Mouse (Mus musculus) MEL (cell line): ENCODE data around the gene Ace3. TPM values are rescaled to one million over a fixed set of nuclear protein-coding genes. Genes with fewer than 3 reads are reported as not detected.

Source experiments
- DNase-seq: peaks from one replicate; pipeline ENCODE4 v3.0.0; 2011; ENCODE audit warnings: low read depth, low spot score
- H3K27ac ChIP-seq: 2 replicates; pipeline ENCODE4 v1.5.1; 2012; ENCODE audit warnings: low read depth, mild to moderate bottlenecking, control low read depth, low read length, moderate library complexity; ENCODE audit not compliant: control insufficient read depth
- H3K27me3 ChIP-seq, 2 experiments: fragments of 150-350 bp in 1 of 2; sonication (generic) in 1 of 2; 2 replicates each; pipeline ENCODE4 v1.6.1; 2012; ENCODE audit warnings: low read length in 2 of 2, mild to moderate bottlenecking in 2 of 2, improper control_type of control experiment in 1 of 2, moderate library complexity in 1 of 2; ENCODE audit not compliant: insufficient read depth in 2 of 2, control insufficient read depth in 1 of 2
- H3K36me3 ChIP-seq, 2 experiments: 2 replicates each; pipeline ENCODE4 v1.6.1; 2012 to 2014; ENCODE audit warnings: low read length in 2 of 2, improper control_type of control experiment in 1 of 2, inconsistent platforms in 1 of 2, mild to moderate bottlenecking in 1 of 2; ENCODE audit not compliant: insufficient read depth in 2 of 2, control insufficient read depth in 1 of 2
- H3K4me1 ChIP-seq, 2 experiments: fragments of 150-350 bp in 1 of 2; sonication (generic) in 1 of 2; 2 replicates each; pipeline ENCODE4 v1.6.1; 2012; ENCODE audit warnings: low read length in 2 of 2, improper control_type of control experiment in 1 of 2, mild to moderate bottlenecking in 1 of 2; ENCODE audit not compliant: insufficient read depth in 2 of 2, control insufficient read depth in 1 of 2
- H3K4me3 ChIP-seq, 2 experiments: fragments of 150-350 bp in 1 of 2; sonication (generic) in 1 of 2; 2 replicates each; pipeline ENCODE4 v1.5.1; 2012; ENCODE audit warnings: low read depth in 2 of 2, low read length in 2 of 2, mild to moderate bottlenecking in 2 of 2, moderate library complexity in 2 of 2, control low read depth in 1 of 2, improper control_type of control experiment in 1 of 2; ENCODE audit not compliant: control insufficient read depth in 1 of 2, insufficient read depth in 1 of 2
- H3K79me2 ChIP-seq: 2 replicates; pipeline ENCODE4 v1.6.1; 2012; ENCODE audit warnings: mild to moderate bottlenecking, low read length, moderate library complexity; ENCODE audit not compliant: control insufficient read depth, poor library complexity, insufficient read depth
- H3K9ac ChIP-seq: 2 replicates; pipeline ENCODE4 v1.6.1; 2012; ENCODE audit warnings: low read depth, mild to moderate bottlenecking, control low read depth, low read length, moderate library complexity; ENCODE audit not compliant: control insufficient read depth, poor library complexity, severe bottlenecking
- H3K9me3 ChIP-seq: fragments of 150-350 bp; sonication (generic); replicated peaks from 2 replicates; pipeline ENCODE4 v1.6.1; 2012; ENCODE audit warnings: mild to moderate bottlenecking, low read length, improper control_type of control experiment, moderate library complexity; ENCODE audit not compliant: insufficient read depth
- BHLHE40 ChIP-seq: IDR thresholded peaks from 2 replicates; pipeline ENCODE4 v1.6.1; 2012; ENCODE audit warnings: low read depth, mild to moderate bottlenecking, inconsistent platforms, low read length, improper control_type of control experiment, borderline replicate concordance
- CTCF ChIP-seq, 3 experiments: IDR thresholded peaks in 2 of 3; conservative IDR thresholded peaks in 1 of 3; 2 replicates each; pipeline ENCODE4 v1.5.1; 2011 to 2012; ENCODE audit warnings: low read length in 3 of 3, low read depth in 2 of 3, mild to moderate bottlenecking in 2 of 3, improper control_type of control experiment in 1 of 3, inconsistent platforms in 1 of 3, mixed read lengths in 1 of 3, moderate library complexity in 1 of 3; ENCODE audit not compliant: control insufficient read depth in 1 of 3, insufficient read depth in 1 of 3, poor library complexity in 1 of 3, severe bottlenecking in 1 of 3
- EP300 ChIP-seq, 2 experiments: IDR thresholded peaks; 2 replicates each; pipeline ENCODE4 v1.6.1; 2011; ENCODE audit warnings: improper control_type of control experiment in 2 of 2, low read length in 2 of 2, low read depth in 1 of 2, mild to moderate bottlenecking in 1 of 2
- GABPA ChIP-seq: IDR thresholded peaks from 2 replicates; pipeline ENCODE4 v1.6.1; 2012; ENCODE audit warnings: low read depth, mild to moderate bottlenecking, inconsistent platforms, low read length, improper control_type of control experiment, moderate library complexity
- GATA1 ChIP-seq: IDR thresholded peaks from 2 replicates; pipeline ENCODE4 v1.6.1; 2011; ENCODE audit warnings: low read depth, low read length, improper control_type of control experiment
- HCFC1 ChIP-seq: IDR thresholded peaks from 2 replicates; pipeline ENCODE4 v1.6.1; 2012; ENCODE audit warnings: low read depth, mild to moderate bottlenecking, inconsistent platforms, low read length, improper control_type of control experiment, moderate library complexity
- KAT2A ChIP-seq: conservative IDR thresholded peaks from 2 replicates; pipeline ENCODE4 v1.6.1; 2012; ENCODE audit warnings: low read depth, low read length, improper control_type of control experiment, inconsistent platforms
- MAX ChIP-seq: IDR thresholded peaks from 2 replicates; pipeline ENCODE4 v1.6.1; 2011; ENCODE audit warnings: low read length, improper control_type of control experiment
- MAZ ChIP-seq: IDR thresholded peaks from 2 replicates; pipeline ENCODE4 v1.6.1; 2012; ENCODE audit warnings: low read depth, mild to moderate bottlenecking, inconsistent platforms, low read length, improper control_type of control experiment
- MXI1 ChIP-seq: IDR thresholded peaks from 2 replicates; pipeline ENCODE4 v1.6.1; 2011; ENCODE audit warnings: mild to moderate bottlenecking, low read depth, low read length, improper control_type of control experiment
- MYB ChIP-seq: IDR thresholded peaks from 2 replicates; pipeline ENCODE4 v1.6.1; 2011; ENCODE audit warnings: mild to moderate bottlenecking, low read depth, low read length, improper control_type of control experiment
- MYC ChIP-seq: IDR thresholded peaks from 2 replicates; pipeline ENCODE4 v1.6.1; 2011; ENCODE audit warnings: low read depth, mild to moderate bottlenecking, low read length, improper control_type of control experiment, moderate library complexity
- NELFE ChIP-seq: IDR thresholded peaks from 2 replicates; pipeline ENCODE4 v1.6.1; 2011; ENCODE audit warnings: low read depth, low read length, improper control_type of control experiment
- NRF1 ChIP-seq: IDR thresholded peaks from 2 replicates; pipeline ENCODE4 v1.6.1; 2014; ENCODE audit warnings: low read depth, mild to moderate bottlenecking, inconsistent platforms, low read length, improper control_type of control experiment, moderate library complexity; ENCODE audit not compliant: poor library complexity, insufficient read depth, severe bottlenecking
- POLR2AphosphoS2 ChIP-seq: IDR thresholded peaks from 2 replicates; pipeline ENCODE4 v1.6.1; 2011; ENCODE audit warnings: low read length, improper control_type of control experiment
- POLR2AphosphoS5 ChIP-seq: IDR thresholded peaks from 2 replicates; pipeline ENCODE4 v1.6.1; 2012; ENCODE audit warnings: low read depth, borderline replicate concordance, mild to moderate bottlenecking, inconsistent platforms, low read length, moderate library complexity, mixed read lengths
- RAD21 ChIP-seq: IDR thresholded peaks from 2 replicates; pipeline ENCODE4 v1.6.1; 2011; ENCODE audit warnings: mild to moderate bottlenecking, low read depth, low read length, improper control_type of control experiment
- RCOR1 ChIP-seq: IDR thresholded peaks from 2 replicates; pipeline ENCODE4 v1.6.1; 2012; ENCODE audit warnings: low read depth, mild to moderate bottlenecking, inconsistent platforms, low read length, improper control_type of control experiment
- SIN3A ChIP-seq: IDR thresholded peaks from 2 replicates; pipeline ENCODE4 v1.6.1; 2012; ENCODE audit warnings: low read length, improper control_type of control experiment, inconsistent platforms
- SMC3 ChIP-seq: IDR thresholded peaks from 2 replicates; pipeline ENCODE4 v1.6.1; 2011; ENCODE audit warnings: low read depth, low read length, improper control_type of control experiment
- TAL1 ChIP-seq: IDR thresholded peaks from 2 replicates; pipeline ENCODE4 v1.6.1; 2012; ENCODE audit warnings: mild to moderate bottlenecking, inconsistent platforms, low read length, moderate library complexity, mixed read lengths
- UBTF ChIP-seq: IDR thresholded peaks from 2 replicates; pipeline ENCODE4 v1.6.1; 2012; ENCODE audit warnings: low read depth, mild to moderate bottlenecking, inconsistent platforms, low read length, improper control_type of control experiment, moderate library complexity, borderline replicate concordance; ENCODE audit not compliant: insufficient read depth
- USF1 ChIP-seq: IDR thresholded peaks from 2 replicates; pipeline ENCODE4 v1.6.1; 2014; ENCODE audit warnings: low read depth, mild to moderate bottlenecking, inconsistent platforms, low read length, improper control_type of control experiment, moderate library complexity
- ZC3H11A ChIP-seq: IDR thresholded peaks from 2 replicates; pipeline ENCODE4 v1.6.1; 2012; ENCODE audit warnings: low read depth, mild to moderate bottlenecking, inconsistent platforms, low read length, improper control_type of control experiment
- ZKSCAN1 ChIP-seq: IDR thresholded peaks from 2 replicates; pipeline ENCODE4 v1.6.1; 2012; ENCODE audit warnings: low read depth, mild to moderate bottlenecking, inconsistent platforms, low read length, improper control_type of control experiment, moderate library complexity
- ZNF384 ChIP-seq: IDR thresholded peaks from 2 replicates; pipeline ENCODE4 v1.6.1; 2012; ENCODE audit warnings: low read depth, mild to moderate bottlenecking, inconsistent platforms, low read length, improper control_type of control experiment
- polyA plus RNA-seq, 2 experiments: library from polyadenylated mRNA; stranded (reverse) in 1 of 2; unstranded in 1 of 2; fragments of >175 nt in 1 of 2; fragments of >200 nt in 1 of 2; gene quantifications; 2 replicates each; pipeline versions ENCODE4 v1.2.1 to v1.2.4; 2012; ENCODE audit warnings: low replicate concordance in 2 of 2, low read depth in 1 of 2; ENCODE audit not compliant: insufficient read length in 2 of 2, insufficient read depth in 1 of 2, missing spikeins in 1 of 2
- total RNA-seq: library from RNA; depleted of rRNA; stranded (reverse); fragments of 300-350 nt; gene quantifications from 2 replicates; pipeline ENCODE4 v1.2.3, GENCODE M21; 2012

The Ace3 gene
- total and polyA plus RNA-seq, 3 experiments, result not detected

- H3K9me3 ChIP-seq, result no peaks in the 10 kb centered on the region
- no peak overlapping the region for H3K27ac ChIP-seq
- peak; percentile 78 for DNase-seq
- peak; percentile 98 for TF ChIP-seq MAZ
- TF ChIP-seq MYB, result no peak
- TF ChIP-seq MAX, result no peak
- no peak for TF ChIP-seq POLR2AphosphoS2
- TF ChIP-seq HCFC1, result no peak; the same call in 1 of the 2 replicates
- TF ChIP-seq SMC3, result peak; percentile 76
- peak; percentile 38; the same call in 1 of the 2 replicates for TF ChIP-seq SIN3A
- peak; percentile 42 for TF ChIP-seq ZC3H11A
- peak; percentile 69 to 93 (median 84) for TF ChIP-seq CTCF (IDR thresholded peaks at IDR 0.05 in 2 of 3, conservative IDR thresholded peaks at IDR 0.05 in 1 of 3; ENCODE audit: control insufficient read depth in 1 of 3, insufficient read depth in 1 of 3, low read depth in 2 of 3, low read length in 3 of 3, poor library complexity in 1 of 3, severe bottlenecking in 1 of 3)
- 0 out of 2 replicates have a peak, but pooled peaks have one; percentile 25 for TF ChIP-seq MXI1
- TF ChIP-seq RAD21, result peak; percentile 64
- peak in 1 of 2 experiments; percentile 10; a peak in 1 of 4 replicates for TF ChIP-seq EP300 (IDR thresholded peaks at IDR 0.05; ENCODE audit: low read depth in 1 of 2, low read length in 2 of 2)
- TF ChIP-seq ZKSCAN1, result no peak
- TF ChIP-seq USF1, result 0 out of 2 replicates have a peak, but pooled peaks have one; percentile 35
- TF ChIP-seq, all 39 proteins: peak for 9
- Histone ChIP-seq H3K36me3 (peaks cover 0 to 15% of the 10 kb centered on the region in 2 experiments; a peak in 2 of 4 replicates), H3K9ac (peak overlapping the region; percentile 6), H3K27me3 (no peaks in the 10 kb centered on the region), H3K4me1 (peaks cover 10 to 20% of the 10 kb centered on the region in 2 experiments; a peak in 3 of 4 replicates), H3K4me3 (peak overlapping the region in 1 of 2 experiments; percentile 9; a peak in 1 of 4 replicates), H3K79me2 (no peaks in the 10 kb centered on the region)
Observed at GRCm38 (mm10) chr11:106026465-106027151, 32.1 kb downstream of the Ace3 start.

GRCm38 (mm10) chr11:106027607-106028006 lies 33.1 kb downstream of the Ace3 start:
- Histone ChIP-seq H3K4me1 (peaks cover 10 to 20% of the 10 kb centered on the region in 2 experiments; a peak in 3 of 4 replicates), H3K4me3 (no peak overlapping the region), H3K9ac (no peak overlapping the region), H3K27ac (no peak overlapping the region), H3K27me3 (no peaks in the 10 kb centered on the region), H3K79me2 (no peaks in the 10 kb centered on the region), H3K36me3 (peaks cover 0 to 15% of the 10 kb centered on the region in 2 experiments; a peak in 2 of 4 replicates), H3K9me3 (no peaks in the 10 kb centered on the region)
- no peak for DNase-seq
- TF ChIP-seq RCOR1 (no peak), MAZ (no peak), NELFE (no peak), NRF1 (no peak), MYC (no peak), GATA1 (no peak), ZC3H11A (no peak), UBTF (no peak), TAL1 (no peak), GABPA (no peak), SIN3A (no peak), POLR2AphosphoS5 (no peak), BHLHE40 (no peak), ZKSCAN1 (no peak), MAX (no peak), POLR2AphosphoS2 (no peak), MXI1 (no peak), ZNF384 (no peak), KAT2A (no peak)
